Mouse (Mus musculus) CD4-positive, CD25-positive, alpha-beta regulatory T cell (primary cell): ENCODE results near the gene Nutf2-ps1. TPM values are rescaled to one million over a fixed set of nuclear protein-coding genes. Genes with fewer than 3 reads are reported as not detected.

Experiments
- polyA plus RNA-seq: library from polyadenylated mRNA; unstranded; fragments of 100-300 nt; shearing (Covaris generic); gene quantifications from one replicate; pipeline ENCODE4 v1.2.1, GENCODE M21; 2017

Nutf2-ps1 gene
- 202 TPM for polyA plus RNA-seq

GRCm38 (mm10) chr19:53588968-53589367 lies at the start of gene Nutf2-ps1:
TSS of gene Nutf2-ps1 (minus strand) at chr19:53589068.

GRCm38 (mm10) chr19:53599757-53600539 lies 11.1 kb upstream of the Nutf2-ps1 start, which contains the start of gene Smc3:
TSS of gene Smc3 (plus strand) at chr19:53600398.

Other genes starting within 250 kb of the Nutf2-ps1 start
- not detected for gene Gm10197, start 217.3 kb downstream of the Nutf2-ps1 start, polyA plus RNA-seq
- 69.7 TPM for gene Smndc1, start 198.5 kb downstream of the Nutf2-ps1 start, polyA plus RNA-seq
- 82.5 TPM for gene Dusp5, start 60.0 kb downstream of the Nutf2-ps1 start, polyA plus RNA-seq
- 49.5 TPM for gene Smc3, start 11.3 kb upstream of the Nutf2-ps1 start, polyA plus RNA-seq
- 0.20 TPM for gene Rbm20, start 88.2 kb upstream of the Nutf2-ps1 start, polyA plus RNA-seq